Mouse (Mus musculus) lung, adult 2 months (tissue): ENCODE results near the gene Olfr157.

Experiments
- CTCF ChIP-seq: fragments of 200-500 bp; IDR thresholded peaks from 2 replicates; pipeline ENCODE4 v1.5.1; 2011; ENCODE audit warnings: mild to moderate bottlenecking, low read length, control low read depth; ENCODE audit not compliant: insufficient read depth
- POLR2A ChIP-seq: fragments of 200-500 bp; IDR thresholded peaks from 2 replicates; pipeline ENCODE4 v1.6.1; 2011; ENCODE audit warnings: low read depth, mild to moderate bottlenecking, control low read depth, low read length, borderline replicate concordance; ENCODE audit errors: extremely low read depth

DNA sequence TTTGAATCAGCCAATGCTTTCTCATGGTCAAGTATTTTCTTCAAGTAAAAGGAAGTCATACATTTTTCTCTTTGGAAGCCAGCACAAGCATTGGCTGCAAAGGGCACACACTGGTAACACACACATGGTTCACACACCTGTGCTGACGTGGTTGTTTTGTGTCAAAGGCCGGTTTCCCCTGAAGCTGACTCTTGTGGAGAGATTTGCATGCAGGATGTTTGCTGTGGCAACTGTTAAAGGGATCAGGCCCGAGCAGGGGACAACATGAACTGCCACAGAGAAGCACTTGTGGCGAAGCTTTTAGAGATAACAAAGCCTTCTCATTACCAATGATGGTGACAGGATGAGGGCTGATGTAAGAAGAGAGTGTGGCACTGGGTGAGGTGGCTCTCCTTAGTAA lies 5.3 kb downstream of the Olfr157 start:
- no peak for TF ChIP-seq CTCF
- TF ChIP-seq POLR2A, result no peak
